Mouse (Mus musculus) intestine, postnatal 0 days (tissue): ENCODE results near the gene 2010111I01Rik. TPM values are rescaled to one million over a fixed set of nuclear protein-coding genes. Genes with fewer than 3 reads are reported as not detected.

Experiments
- ATAC-seq: fragments of 200-750 bp; cut with Nextera tagmentation; 2 replicates; pipeline ENCODE4 v1.8.0; 2017; ENCODE audit warnings: mild to moderate bottlenecking, moderate TSS enrichment, moderate library complexity
- H3K27ac ChIP-seq: fragments of 300-500 bp; sonication (generic); 2 replicates; pipeline ENCODE4 v1.5.1; 2014; ENCODE audit warnings: mild to moderate bottlenecking, low read depth, low read length, moderate library complexity
- H3K27me3 ChIP-seq: fragments of 300-500 bp; sonication (generic); replicated peaks from 2 replicates; pipeline ENCODE4 v1.6.1; 2014; ENCODE audit warnings: low read length, mixed read lengths; ENCODE audit not compliant: control insufficient read depth, insufficient read depth
- H3K36me3 ChIP-seq: fragments of 300-500 bp; sonication (generic); 2 replicates; pipeline ENCODE4 v1.6.1; 2014; ENCODE audit warnings: mild to moderate bottlenecking, moderate library complexity; ENCODE audit not compliant: control insufficient read depth, insufficient read depth
- H3K4me1 ChIP-seq: fragments of 300-500 bp; sonication (generic); replicated peaks from 2 replicates; pipeline ENCODE4 v1.6.1; 2014; ENCODE audit warnings: antibody characterized with exemption, low read length, mixed read lengths; ENCODE audit not compliant: control insufficient read depth, insufficient read depth
- H3K4me2 ChIP-seq: fragments of 300-500 bp; sonication (generic); replicated peaks from 2 replicates; pipeline ENCODE4 v1.6.1; 2014; ENCODE audit warnings: low read depth, mild to moderate bottlenecking, moderate library complexity
- H3K4me3 ChIP-seq: fragments of 300-500 bp; sonication (generic); 2 replicates; pipeline ENCODE4 v1.5.1; 2014; ENCODE audit warnings: low read depth, low read length
- H3K9ac ChIP-seq: fragments of 300-500 bp; sonication (generic); 2 replicates; pipeline ENCODE4 v1.6.1; 2014; ENCODE audit warnings: mild to moderate bottlenecking, low read depth, low read length
- H3K9me3 ChIP-seq: fragments of 300-500 bp; sonication (generic); 2 replicates; pipeline ENCODE4 v1.6.1; 2016; ENCODE audit warnings: mixed run types; ENCODE audit not compliant: control insufficient read depth
- CTCF ChIP-seq: sonication (generic); IDR thresholded peaks from 2 replicates; pipeline ENCODE4 v1.5.1; 2016; ENCODE audit warnings: low read depth, mild to moderate bottlenecking, control low read depth, antibody characterized with exemption, moderate library complexity
- WGBS: fragments of 180-500 bp; shearing (Covaris S2); extraction: QIAGEN DNeasy Blood & Tissue Kit; methylation state at CpG from one replicate; pipeline ENCODE4 v1.1.7; 2014; 5-methylcytosine and 5-hydroxymethylcytosine counted together
- polyA plus RNA-seq: library from polyadenylated mRNA; unstranded; fragments of >200 nt; fragmentation: Nextera tagmentation; extraction: Ambion mirVana; gene quantifications from 2 replicates; pipeline ENCODE4 v1.2.1, GENCODE M21; 2015

2010111I01Rik gene
- polyA plus RNA-seq, 1 experiment from 2014 or later = 72.7 TPM

- H3K9me3 ChIP-seq = no peaks in the 10 kb centered on the region
- peak overlapping the region; percentile 73 for H3K9ac ChIP-seq
- H3K36me3 ChIP-seq = 0 out of 2 replicates have a peak, but pooled peaks cover 1% of the 10 kb centered on the region
- peak overlapping the region; percentile 88 for H3K27ac ChIP-seq
- H3K4me2 ChIP-seq = peak overlapping the region; percentile 74
- no peaks in the 10 kb centered on the region for H3K27me3 ChIP-seq
- peak overlapping the region; percentile 72 for H3K4me3 ChIP-seq
- peak; percentile 44 for ATAC-seq
- WGBS = 7% methylated on average over 11 of the region's 11 CpGs
- TF ChIP-seq CTCF = no peak
- peaks cover 13% of the 10 kb centered on the region; the same call in 1 of the 2 replicates for H3K4me1 ChIP-seq
These were observed 274.7 kb downstream of the 2010111I01Rik start for GRCm38 (mm10) chr13:63239301-63239804.

GRCm38 (mm10) chr13:63239877-63240671 is 275.4 kb downstream of the 2010111I01Rik start:
- 1% methylated on average over 51 of the region's 51 CpGs for WGBS
- peaks cover 13% of the 10 kb centered on the region; the same call in 1 of the 2 replicates for H3K4me1 ChIP-seq
- no peak for TF ChIP-seq CTCF

GRCm38 (mm10) chr13:63240835-63241234 is 276.1 kb downstream of the 2010111I01Rik start:
- peak overlapping the region; percentile 72 for H3K4me3 ChIP-seq
- peak overlapping the region; percentile 73 for H3K9ac ChIP-seq
- peaks cover 13% of the 10 kb centered on the region; the same call in 1 of the 2 replicates for H3K4me1 ChIP-seq
- H3K36me3 ChIP-seq = peaks cover 13% of the 10 kb centered on the region; the same call in 1 of the 2 replicates
- H3K9me3 ChIP-seq = no peaks in the 10 kb centered on the region
- H3K27ac ChIP-seq = peak overlapping the region; percentile 88; the same call in 1 of the 2 replicates
- no peak for ATAC-seq
- TF ChIP-seq CTCF = no peak
- 3% methylated on average over 5 of the region's 5 CpGs for WGBS
- H3K4me2 ChIP-seq = peak overlapping the region; percentile 74
- H3K27me3 ChIP-seq = no peaks in the 10 kb centered on the region

More at GRCm38 (mm10) chr13:63239877-63240671, 275.4 kb downstream of the 2010111I01Rik start:
- peak; percentile 81 for ATAC-seq
- H3K4me2 ChIP-seq = peak overlapping the region; percentile 74
- peak overlapping the region; percentile 88 for H3K27ac ChIP-seq
- H3K4me3 ChIP-seq = peak overlapping the region; percentile 72
- peaks cover 8% of the 10 kb centered on the region; the same call in 1 of the 2 replicates for H3K36me3 ChIP-seq
- no peaks in the 10 kb centered on the region for H3K9me3 ChIP-seq
- peak overlapping the region; percentile 73 for H3K9ac ChIP-seq
- no peaks in the 10 kb centered on the region for H3K27me3 ChIP-seq

GRCm38 (mm10) chr13:63241665-63242064 is 277.0 kb downstream of the 2010111I01Rik start:
- Histone ChIP-seq H3K4me3 (peak overlapping the region; percentile 72), H3K27me3 (no peaks in the 10 kb centered on the region), H3K4me1 (peaks cover 15% of the 10 kb centered on the region; the same call in 1 of the 2 replicates), H3K4me2 (peak overlapping the region; percentile 74), H3K9me3 (no peaks in the 10 kb centered on the region), H3K36me3 (peaks cover 13% of the 10 kb centered on the region; the same call in 1 of the 2 replicates), H3K9ac (peak overlapping the region; percentile 73; the same call in 1 of the 2 replicates), H3K27ac (0 out of 2 replicates have a peak overlapping the region, but pooled peaks have one; percentile 15)
- no peak for ATAC-seq
- WGBS = 45% methylated on average over 3 of the region's 3 CpGs
- TF ChIP-seq CTCF = no peak

GRCm38 (mm10) chr13:63242401-63243192 is 277.9 kb downstream of the 2010111I01Rik start:
- WGBS = 44% methylated on average over 10 of the region's 10 CpGs
- Histone ChIP-seq H3K36me3 (peaks cover 13% of the 10 kb centered on the region; the same call in 1 of the 2 replicates), H3K9ac (no peak overlapping the region), H3K4me2 (peak overlapping the region; percentile 74), H3K9me3 (no peaks in the 10 kb centered on the region), H3K27me3 (no peaks in the 10 kb centered on the region), H3K4me3 (peak overlapping the region; percentile 72; the same call in 1 of the 2 replicates), H3K4me1 (peaks cover 15% of the 10 kb centered on the region; the same call in 1 of the 2 replicates), H3K27ac (peak overlapping the region; percentile 15; the same call in 1 of the 2 replicates)
- ATAC-seq = no peak
- TF ChIP-seq CTCF = no peak
